Comparison of ENCODE assay signal across 9 mouse cellular contexts in genomic region chr19:27260102-27260501, GRCm38 (mm10). TPM values are rescaled to one million over a fixed set of nuclear protein-coding genes. Genes with fewer than 3 reads are reported as not detected.
A peak's percentile ranks its signal among the peaks of the same experiment; 100 is the strongest.
DNase-seq lines count a peak whose midpoint lies in the region; ATAC-seq and TF ChIP-seq lines count a peak whose summit lies in the region.
"Had no signal": no experiment of that assay in that cellular context is flagged by ENCODE, and none has a peak within 500 bp of the region (broad histone marks: within the 10 kb centered on the region; RNA-seq: fewer than 3 reads in every experiment).

No protein-coding gene starts in this region.

- H3K9me3 ChIP-seq in forebrain, embryonic 16.5 days (ENCODE audit: control insufficient read depth, low read length), result no peaks in the 10 kb centered on the region
- H3K9me3 ChIP-seq in forebrain, embryonic 11.5 days (ENCODE audit: control insufficient read depth, low read length), result no peaks in the 10 kb centered on the region
- no peaks in the 10 kb centered on the region for H3K9me3 ChIP-seq in kidney, embryonic 14.5 days (ENCODE audit: control insufficient read depth, low read length)

- no peak overlapping the region for H3K9ac ChIP-seq in forebrain, embryonic 16.5 days (replicated peaks; ENCODE audit: low read depth, low read length)
- no peak overlapping the region for H3K9ac ChIP-seq in forebrain, embryonic 11.5 days (ENCODE audit: low read length)
- no peak overlapping the region for H3K9ac ChIP-seq in kidney, embryonic 14.5 days (ENCODE audit: low read depth, low read length)

- intact Hi-C loops in left cerebral cortex, postnatal 36 days (cut with DNase I), result no loop called here

- TF ChIP-seq POLR2A in embryonic fibroblast, embryonic 13.5 days (IDR thresholded peaks at IDR 0.05; ENCODE audit: low read depth, low read length), result no peak
- no peak for TF ChIP-seq POLR2A in thymus, adult 2 months (IDR thresholded peaks at IDR 0.05; ENCODE audit: control insufficient read depth, extremely low read depth, insufficient read depth, low read length, poor library complexity)

- H3K4me2 ChIP-seq in forebrain, embryonic 16.5 days (ENCODE audit: low read length), result no peak overlapping the region
- H3K4me2 ChIP-seq in forebrain, embryonic 11.5 days (ENCODE audit: low read depth, low read length, severe bottlenecking), result no peak overlapping the region
- H3K4me2 ChIP-seq in kidney, embryonic 14.5 days (replicated peaks; ENCODE audit: low read depth, low read length), result no peak overlapping the region

- H3K27me3 ChIP-seq in forebrain, embryonic 16.5 days (replicated peaks; ENCODE audit: control insufficient read depth, insufficient read depth, low read length), result no peaks in the 10 kb centered on the region
- no peaks in the 10 kb centered on the region for H3K27me3 ChIP-seq in forebrain, embryonic 11.5 days (ENCODE audit: control insufficient read depth, insufficient read depth, low read length)
- no peaks in the 10 kb centered on the region for H3K27me3 ChIP-seq in kidney, embryonic 14.5 days (ENCODE audit: control insufficient read depth, insufficient read depth, low read length)
- H3K27me3 ChIP-seq in thymus, adult 2 months (ENCODE audit: control insufficient read depth, insufficient read depth, low read length), result no peaks in the 10 kb centered on the region

- no peak for TF ChIP-seq CTCF in embryonic fibroblast, embryonic 13.5 days (IDR thresholded peaks at IDR 0.05; ENCODE audit: borderline replicate concordance, insufficient read depth, low read length)
- no peak for TF ChIP-seq CTCF in thymus, adult 2 months (IDR thresholded peaks at IDR 0.05; ENCODE audit: borderline replicate concordance, control insufficient read depth, extremely low read depth, insufficient read depth, low read length, poor library complexity)

- no peak overlapping the region for H3K27ac ChIP-seq in forebrain, embryonic 16.5 days (ENCODE audit: low read length)
- H3K27ac ChIP-seq in forebrain, embryonic 11.5 days (ENCODE audit: low read depth, low read length), result no peak overlapping the region
- H3K27ac ChIP-seq in embryonic fibroblast, embryonic 13.5 days (ENCODE audit: insufficient read depth, low read length), result peak overlapping the region; percentile 90
- H3K27ac ChIP-seq in kidney, embryonic 14.5 days (ENCODE audit: low read depth, low read length), result no peak overlapping the region
- no peak overlapping the region for H3K27ac ChIP-seq in thymus, adult 2 months (ENCODE audit: control insufficient read depth, insufficient read depth, low read length)

- H3K4me1 ChIP-seq in forebrain, embryonic 16.5 days (replicated peaks; ENCODE audit: control insufficient read depth, insufficient read depth, low read length), result peaks cover 3% of the 10 kb centered on the region; the same call in 1 of the 2 replicates
- H3K4me1 ChIP-seq in forebrain, embryonic 11.5 days (replicated peaks; ENCODE audit: control insufficient read depth, insufficient read depth, low read length), result no peaks in the 10 kb centered on the region
- peaks cover 6% of the 10 kb centered on the region for H3K4me1 ChIP-seq in embryonic fibroblast, embryonic 13.5 days (ENCODE audit: control insufficient read depth, insufficient read depth, low read length)
- H3K4me1 ChIP-seq in kidney, embryonic 14.5 days (ENCODE audit: control insufficient read depth, insufficient read depth, low read length), result no peaks in the 10 kb centered on the region
- H3K4me1 ChIP-seq in thymus, adult 2 months (replicated peaks; ENCODE audit: control insufficient read depth, insufficient read depth, low read length), result no peaks in the 10 kb centered on the region

- DNase-seq in forebrain, embryonic 11.5 days (ENCODE audit: low spot score), result no peak
- peak; percentile 93 for DNase-seq in 3T3-L1 (ENCODE audit: low read depth, low spot score)
- peak; percentile 50 to 51 for DNase-seq in left cerebral cortex, postnatal 36 days (ENCODE audit: low spot score in 2 of 2)
- DNase-seq in spleen, postnatal 14 days (ENCODE audit: low spot score in 2 of 2), result no peak
- no peak for DNase-seq in thymus, adult 2 months
- DNase-seq: heart, postnatal 14 days had no signal

- ATAC-seq in forebrain, embryonic 16.5 days, result peak; percentile 52
- ATAC-seq in forebrain, embryonic 11.5 days (replicated peaks; ENCODE audit: low FRiP score), result no peak
- no peak for ATAC-seq in kidney, embryonic 14.5 days (ENCODE audit: low FRiP score, low TSS enrichment)

- 53% methylated on average over 4 of the region's 4 CpGs for WGBS in forebrain, embryonic 16.5 days
- 77% methylated on average over 4 of the region's 4 CpGs for WGBS in forebrain, embryonic 11.5 days
- WGBS in kidney, embryonic 14.5 days, result 74% methylated on average over 4 of the region's 4 CpGs
- 74% methylated on average over 4 of the region's 4 CpGs for WGBS in thymus, adult 2 months

- no peaks in the 10 kb centered on the region for H3K36me3 ChIP-seq in forebrain, embryonic 16.5 days (ENCODE audit: control insufficient read depth, insufficient read depth)
- H3K36me3 ChIP-seq in forebrain, embryonic 11.5 days (ENCODE audit: control insufficient read depth, insufficient read depth, low read length), result no peaks in the 10 kb centered on the region
- no peaks in the 10 kb centered on the region for H3K36me3 ChIP-seq in kidney, embryonic 14.5 days (ENCODE audit: control insufficient read depth, insufficient read depth, low read length)
- no peaks in the 10 kb centered on the region for H3K36me3 ChIP-seq in thymus, adult 2 months (ENCODE audit: control insufficient read depth, insufficient read depth, low read length)

- no peak overlapping the region for H3K4me3 ChIP-seq in forebrain, embryonic 16.5 days (replicated peaks; ENCODE audit: low read length)
- H3K4me3 ChIP-seq in forebrain, embryonic 11.5 days (ENCODE audit: low read depth, low read length), result no peak overlapping the region
- no peak overlapping the region for H3K4me3 ChIP-seq in embryonic fibroblast, embryonic 13.5 days (ENCODE audit: insufficient read depth, low read length)
- no peak overlapping the region for H3K4me3 ChIP-seq in kidney, embryonic 14.5 days (ENCODE audit: low read length)
- H3K4me3 ChIP-seq in thymus, adult 2 months (ENCODE audit: control insufficient read depth, insufficient read depth, low read length), result no peak overlapping the region

RNA-seq across cellular contexts. Expression of gene Vldlr, which starts 43.8 kb away (rescaled TPM):
- 40.5 and 41.2 TPM in 2 replicates for polyA plus RNA-seq in forebrain, embryonic 16.5 days (2015; fragmentation: Nextera tagmentation; extraction: Ambion mirVana)
- 10.6 and 12.9 TPM in 2 replicates for polyA plus RNA-seq in forebrain, embryonic 11.5 days (2014; fragmentation: Nextera tagmentation; extraction: Ambion mirVana)
- 35.2 and 50.4 TPM in 2 replicates for polyA plus RNA-seq in embryonic fibroblast, embryonic 13.5 days (2011; ENCODE audit: insufficient read length, low read depth, missing spikeins)
- total RNA-seq in left cerebral cortex, postnatal 36 days (2021), result 10 to 100 TPM; 58.3 to 60.9 TPM
- 20.1 and 28.3 TPM in 2 replicates for polyA plus RNA-seq in kidney, embryonic 14.5 days (2014; fragmentation: Nextera tagmentation; extraction: Ambion mirVana)
- 8.0 and 8.6 TPM in 2 replicates for polyA plus RNA-seq in thymus, adult 2 months (2012; rRNA removed)

Comparison
In these comparisons a context has a peak if more than half of its experiments do, and no peak if none do; other contexts are left out.
1. DNase-seq: peak in 3T3-L1 (single experiment) and left cerebral cortex, postnatal 36 days (2 of 2); none in forebrain, embryonic 11.5 days (single experiment), spleen, postnatal 14 days (0 of 2) and thymus, adult 2 months (single experiment).